Mouse (Mus musculus): Measurements from ENCODE around the gene Nrxn2.

Gene Nrxn2

DNA sequence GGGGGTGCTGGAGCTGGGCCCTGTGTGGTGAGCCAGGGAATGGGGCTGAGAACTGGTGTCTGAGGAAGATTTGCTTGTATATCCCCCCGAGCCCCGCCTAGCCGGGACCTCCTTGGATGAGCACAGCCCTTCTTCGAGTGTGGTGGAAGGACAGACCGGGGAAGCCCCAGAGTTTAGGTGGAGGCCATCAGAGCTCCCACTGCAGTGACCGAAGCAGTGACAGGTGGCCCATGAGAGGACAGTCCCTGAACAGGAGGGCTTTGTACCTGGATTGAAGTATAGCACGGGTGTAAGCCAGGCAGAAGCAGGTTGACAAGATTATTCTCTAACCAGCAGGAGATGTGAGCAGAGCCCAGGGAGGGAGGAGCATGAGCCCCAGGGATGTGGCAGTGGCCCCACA lies 31.3 kb downstream of the Nrxn2 start:
- DNase-seq (ENCODE audit: low read depth, low spot score): no peak

DNA sequence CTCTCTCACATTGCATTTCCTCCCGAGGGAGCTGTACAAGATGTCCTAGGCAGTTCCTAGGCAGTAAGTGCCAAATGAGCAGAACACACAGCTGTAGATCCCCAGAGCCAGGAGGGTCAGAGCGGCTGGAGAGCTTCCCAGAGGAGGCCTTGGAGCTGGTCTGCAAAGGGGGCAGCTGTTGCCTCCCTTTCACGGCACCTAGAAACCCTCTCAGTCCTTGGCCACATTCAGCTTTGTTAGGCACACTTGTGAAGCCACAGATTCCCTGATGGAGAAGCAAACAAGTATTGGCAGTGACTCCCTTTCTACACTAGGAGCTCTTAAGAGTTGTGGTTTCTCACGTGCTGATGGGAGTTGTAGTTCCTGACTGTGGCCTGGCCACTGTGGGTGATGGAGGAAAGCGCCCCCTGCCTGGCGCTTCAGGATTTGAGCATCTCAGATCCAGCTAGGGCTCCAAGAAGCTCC lies 33.5 kb downstream of the Nrxn2 start:
- DNase-seq (ENCODE audit: low read depth, low spot score): peak; percentile 90

DNA sequence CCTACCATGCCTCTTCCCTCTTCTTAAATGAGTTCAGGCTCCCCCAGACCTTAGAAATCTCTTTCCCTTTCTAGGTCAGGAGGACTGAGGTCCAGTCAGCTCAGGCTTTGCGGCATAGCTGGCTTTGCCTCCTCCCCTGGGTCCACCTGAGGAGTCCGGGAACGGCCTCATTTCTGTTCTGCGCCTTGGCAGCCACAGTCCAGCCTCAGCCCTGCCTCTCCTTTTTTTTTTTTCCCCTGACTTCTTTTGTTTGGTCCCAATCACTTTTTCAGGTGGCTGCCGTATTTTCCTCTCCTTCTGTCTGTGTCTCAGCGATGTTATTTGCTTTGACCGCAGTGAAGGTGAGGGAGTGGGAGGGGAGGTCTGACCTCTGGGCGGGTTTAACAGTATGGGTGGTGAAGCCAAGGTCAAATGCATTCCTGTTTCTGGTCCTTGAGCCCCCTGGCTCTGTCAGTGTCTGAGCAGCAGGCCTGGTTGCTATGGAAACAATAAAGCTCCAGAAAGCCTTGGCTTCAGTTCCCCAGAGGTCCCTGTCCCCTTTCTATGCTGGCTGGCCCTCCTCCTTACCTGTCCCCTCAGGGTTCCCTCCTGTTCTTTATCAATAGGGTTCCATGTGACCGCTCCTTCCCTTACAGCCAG lies 34.3 kb downstream of the Nrxn2 start:
- DNase-seq (ENCODE audit: low read depth, low spot score): no peak

DNA sequence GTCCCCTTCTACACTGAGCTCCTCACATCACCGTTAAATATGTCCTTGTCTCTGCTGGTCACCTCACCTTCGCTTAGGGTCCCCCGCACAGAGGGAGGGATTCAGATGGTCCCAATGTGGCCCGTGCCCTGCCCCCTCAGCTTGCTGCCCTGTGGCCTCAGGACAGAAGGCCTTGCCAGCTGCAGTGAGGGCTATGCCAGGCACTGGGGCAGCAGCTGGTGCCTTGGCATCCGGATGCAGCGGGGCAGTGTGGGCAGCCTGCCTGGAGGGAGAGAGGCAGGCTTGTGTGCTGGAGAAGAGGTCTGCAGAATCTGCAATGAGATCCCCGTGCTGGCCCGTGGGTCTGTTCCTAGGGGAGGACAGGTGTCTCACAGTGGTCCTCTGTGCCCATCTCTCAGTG lies 34.8 kb downstream of the Nrxn2 start:
- DNase-seq (ENCODE audit: low read depth, low spot score): no peak

DNA sequence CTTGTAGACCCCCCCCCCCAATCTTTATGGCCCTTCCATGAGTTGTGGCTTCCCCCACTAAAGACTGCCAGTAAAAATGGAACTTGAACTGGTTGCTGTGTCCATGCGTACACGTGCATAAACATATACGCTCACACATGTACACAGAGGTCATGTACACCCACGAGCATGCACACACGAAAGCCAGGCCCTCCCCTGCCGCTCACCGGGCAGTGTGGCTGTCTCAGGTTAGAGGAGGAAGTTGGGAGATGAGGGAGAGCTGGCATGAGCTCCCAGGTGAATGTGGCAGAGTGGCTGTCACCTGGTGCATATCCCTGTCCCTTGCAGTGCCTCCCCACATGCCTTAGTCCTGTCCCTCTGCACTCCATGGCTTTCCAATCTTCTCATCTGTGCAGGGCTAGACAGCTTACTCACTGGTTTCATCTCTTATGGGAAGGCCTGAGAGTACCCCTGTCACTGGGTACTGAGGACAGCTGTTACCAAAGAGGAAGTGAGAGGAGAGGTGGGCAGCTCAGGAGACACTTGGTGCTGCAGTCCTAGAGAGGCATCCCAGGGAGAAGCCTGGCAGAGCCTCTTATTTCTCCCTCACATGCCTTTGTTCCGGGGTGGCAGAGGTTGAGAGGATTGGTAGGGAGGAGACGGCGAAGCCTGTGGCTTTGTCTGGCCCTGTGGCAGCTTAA lies 35.6 kb downstream of the Nrxn2 start:
- DNase-seq (ENCODE audit: low read depth, low spot score): no peak

DNA sequence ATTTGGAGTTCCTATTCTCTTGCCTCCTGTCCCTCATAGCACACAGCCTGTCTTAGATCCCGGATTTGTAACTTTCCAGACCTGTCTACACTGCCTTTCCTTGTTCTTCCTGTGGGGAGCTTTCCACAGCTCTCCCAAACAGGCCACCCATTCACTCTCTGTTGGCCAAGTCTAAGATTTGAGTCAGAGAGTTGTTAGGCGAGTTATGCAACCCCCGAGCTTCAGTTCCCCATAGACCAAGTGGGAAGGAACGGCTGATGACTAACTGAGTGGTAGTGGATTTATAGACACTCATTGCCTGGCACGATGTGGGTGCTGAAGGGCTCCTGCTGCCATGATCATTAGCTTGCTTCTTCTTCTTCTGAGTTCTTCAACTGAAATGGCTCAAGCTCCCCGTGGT lies 41.0 kb downstream of the Nrxn2 start:
- DNase-seq (ENCODE audit: low read depth, low spot score): peak; percentile 56

DNA sequence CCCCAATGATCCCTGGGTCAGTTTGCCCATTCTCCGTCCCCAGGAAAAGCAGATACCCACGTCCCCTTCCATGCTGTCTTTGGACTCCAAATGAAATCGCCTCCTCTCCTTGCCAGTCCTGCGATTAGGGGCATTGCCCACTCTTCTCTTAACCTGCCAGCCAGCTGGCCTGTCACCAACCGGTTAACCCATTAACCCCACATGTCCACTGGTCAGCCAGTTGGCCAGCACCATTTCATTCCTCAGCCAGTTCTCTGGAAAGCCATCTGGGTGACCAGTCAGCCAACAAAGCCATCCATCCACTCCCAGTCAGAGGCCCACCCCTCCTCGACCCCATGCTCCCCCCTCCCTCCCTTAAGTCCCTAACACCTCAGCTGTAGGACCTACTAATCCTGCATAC lies 44.3 kb downstream of the Nrxn2 start:
- DNase-seq (ENCODE audit: low read depth, low spot score): no peak

DNA sequence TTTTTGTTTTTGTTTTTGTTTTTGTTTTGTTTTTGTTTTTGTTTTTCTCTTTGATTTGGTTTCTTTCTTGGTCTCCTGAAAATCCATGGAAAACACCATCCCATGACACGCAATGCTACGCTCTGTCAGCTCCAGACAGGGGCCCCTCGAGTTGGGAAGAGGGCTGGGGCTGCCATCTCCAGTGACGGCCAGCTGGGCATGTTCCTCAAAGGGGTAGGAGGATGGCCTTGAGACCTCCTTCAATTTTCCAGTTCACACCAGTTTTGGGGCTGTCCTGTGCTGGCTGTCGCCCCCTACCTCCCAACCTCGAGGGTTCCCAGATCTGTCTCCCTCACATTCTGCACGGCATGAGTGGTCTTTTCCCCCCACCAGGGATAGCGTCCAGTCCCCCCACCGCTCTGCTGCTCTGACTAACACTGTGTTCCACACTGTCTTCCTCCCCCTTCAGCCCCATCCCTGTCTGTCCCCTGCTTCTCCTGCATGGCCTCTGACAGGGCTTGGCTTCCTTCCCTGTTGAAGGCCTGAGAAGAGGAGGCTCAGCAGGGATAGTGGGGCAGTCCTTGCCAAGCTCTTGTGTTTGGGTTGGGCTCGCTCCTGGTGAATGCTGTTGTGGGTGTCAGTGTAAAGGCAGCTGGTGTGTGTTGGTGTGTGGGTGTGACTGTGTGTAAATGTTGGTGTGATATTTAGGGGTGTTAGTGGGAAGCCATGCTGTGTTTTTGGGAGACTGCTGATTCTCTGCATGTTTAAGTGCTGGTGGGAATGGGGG lies 46.0 kb downstream of the Nrxn2 start:
- DNase-seq (ENCODE audit: low read depth, low spot score): peak; percentile 42

DNA sequence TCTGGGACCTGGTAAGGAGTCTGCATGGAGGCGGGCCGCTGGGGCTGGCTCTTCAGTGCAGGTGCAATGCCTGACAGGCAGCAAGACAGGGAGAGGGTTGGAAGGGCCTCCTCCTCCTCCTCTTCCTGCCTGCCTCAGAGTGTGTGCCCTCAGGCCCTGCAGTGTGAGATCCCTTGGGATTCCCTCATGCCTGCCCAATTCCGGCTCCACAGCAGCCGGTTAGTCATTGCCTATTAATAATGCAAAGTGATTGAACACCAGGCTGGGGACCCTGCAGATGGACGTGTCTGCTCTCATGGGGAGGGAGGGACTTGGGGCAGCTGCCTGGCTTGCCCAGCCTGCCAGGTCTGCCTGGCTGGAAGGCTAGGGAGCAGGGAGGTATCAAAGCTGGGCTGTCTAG lies 46.6 kb downstream of the Nrxn2 start:
- DNase-seq (ENCODE audit: low read depth, low spot score): peak; percentile 75

DNA sequence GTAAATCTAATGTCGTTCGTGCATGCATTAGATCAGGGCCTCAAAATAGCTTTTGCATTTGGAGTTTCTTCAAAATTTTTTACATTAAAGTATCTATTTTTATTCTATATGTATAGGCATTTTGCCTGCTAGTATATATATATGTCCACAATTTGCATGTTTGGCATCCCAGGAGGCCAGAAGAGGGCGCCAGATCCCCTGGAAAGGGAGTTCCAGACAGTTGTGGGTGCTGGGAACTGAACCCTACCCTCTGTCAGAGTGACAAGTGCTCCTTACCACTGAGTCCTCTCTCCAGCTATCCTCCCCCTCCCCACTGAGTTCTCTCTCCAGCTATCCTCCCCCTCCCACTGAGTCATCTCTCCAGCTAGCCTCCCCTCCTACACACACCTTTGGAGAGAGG lies 48.4 kb downstream of the Nrxn2 start:
- DNase-seq (ENCODE audit: low read depth, low spot score): no peak

DNA sequence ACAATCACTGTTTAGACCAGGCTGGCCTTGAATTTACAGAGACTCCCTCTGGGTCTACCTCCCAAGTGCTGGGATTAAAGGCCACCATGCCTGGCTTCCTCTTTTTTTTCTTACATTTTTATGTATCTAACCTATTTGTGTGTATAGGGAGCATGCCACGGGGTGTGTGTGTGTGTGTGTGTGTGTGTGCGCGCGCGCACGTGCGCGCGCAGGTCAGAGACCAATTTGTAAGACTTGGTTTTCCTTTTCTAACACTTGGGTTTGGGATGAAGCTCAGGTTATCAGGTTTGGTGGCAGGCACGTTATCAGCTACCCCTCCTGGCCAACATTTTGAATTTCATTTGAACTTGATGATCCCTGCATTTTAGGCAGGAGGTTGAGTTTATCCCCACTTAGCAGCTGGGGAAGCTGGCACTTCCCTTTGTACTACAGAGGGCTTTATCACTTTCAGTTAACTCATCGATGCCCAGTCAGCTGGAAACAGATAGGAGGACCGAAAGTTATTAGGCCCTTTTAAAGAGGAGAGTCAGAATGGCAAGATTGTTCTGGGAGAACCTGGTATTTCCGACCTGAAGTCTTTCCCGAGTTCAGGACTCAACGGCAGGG lies 48.9 kb downstream of the Nrxn2 start:
- DNase-seq (ENCODE audit: low read depth, low spot score): no peak

DNA sequence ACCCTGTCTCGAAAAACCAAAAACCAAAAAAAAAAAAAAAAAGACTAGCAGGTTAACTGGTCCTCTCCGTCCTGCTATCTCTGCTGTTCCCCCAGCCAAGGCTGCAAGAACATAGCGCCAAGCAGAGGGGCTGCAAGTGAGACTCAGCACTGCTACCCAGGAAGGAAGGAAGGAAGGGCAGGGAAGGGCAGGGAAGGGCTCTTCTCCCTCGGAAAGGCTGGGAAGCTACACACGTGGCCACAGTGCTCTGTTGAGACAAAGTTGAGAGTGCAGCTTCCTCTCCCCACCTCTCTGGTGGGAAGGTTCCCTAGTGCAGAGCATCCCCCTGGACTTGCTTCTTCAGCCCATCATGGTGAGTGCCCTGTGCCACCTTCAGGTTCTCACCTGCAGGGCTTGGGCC lies 53.1 kb downstream of the Nrxn2 start:
- DNase-seq (ENCODE audit: low read depth, low spot score): no peak

DNA sequence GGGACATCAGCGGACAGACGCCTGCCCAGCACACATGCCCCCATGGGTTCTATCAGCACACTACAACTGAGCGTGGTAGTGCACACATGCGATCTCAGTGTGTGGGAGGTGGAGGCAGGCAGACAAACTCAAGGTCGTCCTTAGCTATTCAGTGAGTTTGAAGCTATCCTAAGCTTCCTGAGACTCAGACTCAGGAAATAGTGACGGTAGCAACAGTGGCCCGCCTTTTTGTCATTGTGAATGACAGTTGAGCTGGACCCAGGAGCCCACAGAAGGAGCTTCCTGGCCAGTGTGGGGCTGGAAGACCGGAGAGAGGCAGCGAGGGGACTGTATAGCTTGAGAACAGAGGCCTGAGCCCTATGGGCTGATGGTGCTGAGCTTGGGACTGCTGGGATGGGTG lies 54.3 kb downstream of the Nrxn2 start:
- DNase-seq (ENCODE audit: low read depth, low spot score): no peak

DNA sequence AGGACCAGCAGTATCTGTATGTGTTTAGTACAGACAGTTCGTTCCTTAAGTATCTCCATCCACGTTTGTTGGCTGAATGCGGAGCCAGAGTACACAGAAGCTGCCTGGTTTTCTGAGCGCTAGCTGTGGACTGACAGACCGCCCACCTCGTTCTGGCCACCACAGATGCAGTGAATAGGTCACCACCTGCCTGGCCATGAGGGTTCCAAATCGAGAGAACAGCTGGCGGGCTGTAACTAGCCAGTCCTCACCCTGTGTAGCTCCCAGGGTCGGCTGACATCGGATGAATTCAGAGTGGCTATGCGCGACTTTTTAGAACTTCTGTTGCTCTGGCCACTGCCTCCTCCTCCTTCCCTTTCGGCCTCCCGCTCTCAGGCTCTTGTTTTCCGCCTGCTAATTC lies 56.2 kb downstream of the Nrxn2 start:
- no peak for DNase-seq (ENCODE audit: low read depth, low spot score)

DNA sequence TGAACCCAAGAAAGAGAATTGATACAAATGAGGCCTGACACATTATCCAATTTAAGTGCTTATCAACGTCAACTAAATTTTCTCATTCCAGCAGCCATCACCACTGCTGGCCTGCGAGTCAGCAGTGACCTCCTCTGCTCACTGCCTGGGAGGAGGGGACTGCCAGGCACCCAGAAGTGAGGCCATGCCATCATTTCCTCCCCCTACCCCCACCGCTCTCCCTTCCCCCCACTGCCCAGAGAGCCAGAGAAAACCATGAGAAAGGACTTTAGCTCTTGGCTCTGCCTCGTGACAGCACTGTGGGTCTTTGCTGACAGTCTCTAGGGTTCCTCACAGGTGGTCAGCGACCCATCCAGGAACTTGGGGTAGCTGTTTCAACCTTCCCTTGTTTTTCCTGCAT lies 56.6 kb downstream of the Nrxn2 start:
- DNase-seq (ENCODE audit: low read depth, low spot score): no peak

DNA sequence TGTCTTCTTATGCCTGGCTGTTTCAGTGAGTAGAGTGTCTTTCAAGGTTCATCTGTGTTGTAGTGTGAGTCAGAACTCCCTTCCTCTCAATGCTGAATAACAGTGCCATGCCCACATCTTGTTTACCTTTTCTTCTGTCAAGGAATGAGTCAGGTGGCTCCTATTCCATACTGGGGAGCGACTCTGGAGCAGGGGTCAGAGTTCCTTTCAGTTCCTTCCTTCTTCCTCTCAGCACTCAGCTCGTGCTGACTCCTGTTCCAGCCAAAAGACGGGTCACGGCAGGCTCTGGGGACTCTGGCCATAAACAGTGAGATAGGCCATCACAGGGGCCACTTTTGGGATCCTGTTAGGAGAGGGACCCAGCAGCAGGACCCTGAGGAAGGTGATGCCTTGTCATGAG lies 58.5 kb downstream of the Nrxn2 start:
- peak; percentile 66 for DNase-seq (ENCODE audit: low read depth, low spot score)

DNA sequence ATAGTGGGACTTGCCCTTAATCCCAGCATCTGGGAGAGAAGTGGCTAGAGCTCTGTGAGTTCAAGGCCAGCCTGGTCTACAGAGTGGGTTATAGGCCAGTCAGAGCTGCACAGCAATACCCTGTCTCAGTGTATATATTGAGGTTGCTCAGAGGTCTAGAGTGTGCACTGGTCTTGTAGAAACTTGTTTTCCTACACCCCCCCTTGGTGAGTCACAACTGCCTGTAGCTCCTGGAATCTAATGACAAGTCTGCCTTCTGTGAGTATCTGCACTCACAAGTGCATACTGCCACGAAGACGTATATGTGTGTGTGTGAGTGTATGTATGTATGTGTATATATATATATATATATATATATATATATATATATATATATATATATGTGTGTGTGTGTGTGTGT lies 60.0 kb downstream of the Nrxn2 start:
- DNase-seq (ENCODE audit: low read depth, low spot score): peak; percentile 55

DNA sequence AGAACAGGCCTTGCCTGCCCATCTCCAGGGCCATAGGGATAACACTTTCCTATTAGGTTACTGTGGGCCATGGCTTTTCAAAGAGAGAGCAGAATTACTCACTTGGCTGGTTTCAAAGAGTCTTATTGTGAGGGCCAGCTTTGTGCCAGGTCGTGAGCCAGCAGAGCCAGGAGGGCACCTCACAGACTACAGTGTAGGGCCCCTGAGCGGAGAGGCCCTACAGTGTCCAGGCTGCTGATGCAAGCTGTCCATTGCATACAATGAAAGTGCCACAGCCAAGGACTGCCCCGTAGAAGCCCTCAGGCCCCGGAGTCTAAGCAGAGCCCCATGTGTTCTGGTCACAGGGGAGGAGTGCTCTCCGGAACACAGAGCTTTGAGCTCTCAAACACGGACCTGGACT lies 64.4 kb downstream of the Nrxn2 start:
- no peak for DNase-seq (ENCODE audit: low read depth, low spot score)

DNA sequence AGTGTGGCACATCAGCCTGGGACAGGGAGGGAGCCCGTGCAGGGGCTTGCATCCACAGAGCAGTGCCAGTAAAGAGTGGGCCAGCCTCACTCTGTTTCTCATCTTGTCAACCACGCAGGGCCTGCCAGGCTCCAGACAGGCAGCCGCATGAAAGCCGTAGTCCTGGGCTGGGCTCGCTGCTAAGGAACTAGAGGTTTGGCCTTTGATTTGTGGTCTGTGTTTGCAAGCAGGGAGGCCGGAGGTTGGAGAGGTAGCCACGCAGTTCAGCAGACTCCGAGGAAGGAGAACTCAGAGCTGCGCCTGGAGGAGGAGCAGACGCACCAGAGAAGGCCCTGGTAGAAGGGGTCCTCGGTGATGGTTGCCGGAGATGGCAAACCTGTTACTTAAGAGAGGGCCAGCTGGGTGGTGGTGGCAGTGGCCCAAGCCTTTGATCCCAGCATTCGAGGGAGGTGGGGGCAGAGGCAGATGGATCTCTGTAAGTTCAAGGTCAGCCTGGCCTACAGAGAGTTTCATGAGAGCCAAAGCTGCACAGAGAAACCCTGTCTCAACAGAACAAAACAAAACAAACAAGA lies 66.6 kb downstream of the Nrxn2 start:
- DNase-seq (ENCODE audit: low read depth, low spot score): no peak

DNA sequence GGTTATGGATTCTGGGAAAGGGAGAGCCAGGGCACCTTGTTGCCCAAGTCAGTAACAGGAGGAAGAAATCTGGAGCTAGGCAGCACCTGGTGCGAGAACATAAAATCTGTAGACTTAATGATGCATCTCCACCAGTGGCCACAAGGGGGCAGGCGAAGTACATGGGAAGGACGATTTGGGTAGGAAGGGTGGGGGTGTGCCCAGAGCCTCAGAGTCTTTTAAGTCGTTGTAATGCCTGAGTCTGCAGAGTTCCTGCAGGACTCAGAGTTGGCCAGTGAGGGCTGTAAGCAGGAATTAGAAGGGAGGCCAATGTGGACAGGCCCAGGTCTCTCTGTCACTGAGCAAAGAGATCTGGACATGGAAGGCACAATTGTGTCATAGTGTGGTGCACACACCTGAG lies 70.5 kb downstream of the Nrxn2 start:
- peak; percentile 95 for DNase-seq (ENCODE audit: low read depth, low spot score)

DNA sequence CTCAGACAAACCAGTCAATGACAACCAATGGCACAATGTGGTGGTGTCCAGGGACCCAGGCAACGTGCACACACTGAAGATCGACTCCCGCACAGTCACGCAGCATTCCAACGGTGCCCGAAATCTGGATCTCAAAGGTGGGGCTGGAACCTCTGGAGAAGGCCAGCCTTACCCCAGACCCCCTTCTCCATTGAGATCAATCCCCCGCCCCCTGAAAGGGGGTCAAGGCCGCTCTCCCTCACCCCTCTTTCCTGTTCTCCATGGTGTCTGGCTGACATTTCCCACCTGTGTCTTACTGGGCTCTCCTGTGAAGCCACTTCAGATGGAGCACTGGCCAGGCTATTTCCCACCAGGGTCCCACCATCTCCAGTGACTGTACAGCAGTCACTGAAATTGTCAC lies 73.0 kb downstream of the Nrxn2 start:
- no peak for DNase-seq (ENCODE audit: low read depth, low spot score)

DNA sequence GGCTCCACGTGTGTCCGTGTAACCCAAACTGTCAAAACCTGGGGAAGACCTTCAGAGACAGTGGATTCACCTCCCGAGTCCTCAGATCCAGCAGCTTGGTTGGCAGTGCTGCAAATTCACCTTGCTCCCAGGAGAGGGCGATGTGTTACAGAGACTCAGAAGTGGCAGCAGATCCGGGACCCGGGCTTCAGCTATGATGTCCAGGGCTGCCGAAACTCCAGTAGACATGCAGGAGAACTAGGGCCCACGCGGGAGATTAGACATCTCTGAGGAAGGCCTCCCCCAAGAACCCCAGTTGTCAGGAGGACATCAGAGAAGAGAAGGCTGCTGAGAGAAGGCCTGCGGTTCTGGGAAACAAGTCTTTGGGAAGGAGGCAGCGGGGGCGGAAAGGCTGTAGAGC lies 73.6 kb downstream of the Nrxn2 start:
- DNase-seq (ENCODE audit: low read depth, low spot score): peak; percentile 84
